Mouse (Mus musculus) midbrain, embryonic 11.5 days (tissue): ENCODE measurements around the gene Mylk. TPM values are rescaled to one million over a fixed set of nuclear protein-coding genes. Genes with fewer than 3 reads are reported as not detected.

Source experiments
- ATAC-seq: fragments of 200-750 bp; cut with Nextera tagmentation; 2 replicates; pipeline ENCODE4 v1.8.0; 2017; ENCODE audit warnings: moderate TSS enrichment, moderate library complexity; ENCODE audit not compliant: low FRiP score
- DNase-seq: peaks from one replicate; pipeline ENCODE4 v3.0.0; 2015; ENCODE audit warnings: low spot score; ENCODE audit errors: missing footprints
- H3K27ac ChIP-seq: fragments of 300-500 bp; sonication (generic); 2 replicates; pipeline ENCODE4 v1.5.1; 2014; ENCODE audit warnings: low read depth, low read length
- H3K27me3 ChIP-seq: fragments of 300-500 bp; sonication (generic); 2 replicates; pipeline ENCODE4 v1.6.1; 2014; ENCODE audit warnings: mild to moderate bottlenecking, low read length, moderate library complexity, mixed read lengths; ENCODE audit not compliant: control insufficient read depth, insufficient read depth
- H3K36me3 ChIP-seq: fragments of 300-500 bp; sonication (generic); 2 replicates; pipeline ENCODE4 v1.6.1; 2014; ENCODE audit warnings: mild to moderate bottlenecking, low read length, moderate library complexity, mixed read lengths; ENCODE audit not compliant: control insufficient read depth, insufficient read depth
- H3K4me1 ChIP-seq: fragments of 300-500 bp; sonication (generic); 2 replicates; pipeline ENCODE4 v1.6.1; 2014; ENCODE audit warnings: low read length; ENCODE audit not compliant: control insufficient read depth, insufficient read depth
- H3K4me2 ChIP-seq: fragments of 300-500 bp; sonication (generic); 2 replicates; pipeline ENCODE4 v1.6.1; 2014; ENCODE audit warnings: mild to moderate bottlenecking, moderate library complexity
- H3K4me3 ChIP-seq: fragments of 300-500 bp; sonication (generic); 2 replicates; pipeline ENCODE4 v1.5.1; 2014; ENCODE audit warnings: low read depth, low read length
- H3K9ac ChIP-seq: fragments of 300-500 bp; sonication (generic); 2 replicates; pipeline ENCODE4 v1.6.1; 2014; ENCODE audit warnings: low read length
- H3K9me3 ChIP-seq: fragments of 300-500 bp; sonication (generic); 2 replicates; pipeline ENCODE4 v1.6.1; 2016; ENCODE audit warnings: low read length; ENCODE audit not compliant: control insufficient read depth
- WGBS: fragments of 180-500 bp; shearing (Covaris S2); extraction: QIAGEN DNeasy Blood & Tissue Kit; methylation state at CpG from one replicate; pipeline ENCODE4 v1.1.7; 2014; 5-methylcytosine and 5-hydroxymethylcytosine counted together
- polyA plus RNA-seq: library from polyadenylated mRNA; unstranded; fragments of >200 nt; fragmentation: Nextera tagmentation; extraction: Ambion mirVana; gene quantifications from 2 replicates; pipeline ENCODE4 v1.2.1, GENCODE M21; 2014

Mylk gene
- polyA plus RNA-seq, 1 experiment from 2014 or later, result 6.9 TPM

DNA sequence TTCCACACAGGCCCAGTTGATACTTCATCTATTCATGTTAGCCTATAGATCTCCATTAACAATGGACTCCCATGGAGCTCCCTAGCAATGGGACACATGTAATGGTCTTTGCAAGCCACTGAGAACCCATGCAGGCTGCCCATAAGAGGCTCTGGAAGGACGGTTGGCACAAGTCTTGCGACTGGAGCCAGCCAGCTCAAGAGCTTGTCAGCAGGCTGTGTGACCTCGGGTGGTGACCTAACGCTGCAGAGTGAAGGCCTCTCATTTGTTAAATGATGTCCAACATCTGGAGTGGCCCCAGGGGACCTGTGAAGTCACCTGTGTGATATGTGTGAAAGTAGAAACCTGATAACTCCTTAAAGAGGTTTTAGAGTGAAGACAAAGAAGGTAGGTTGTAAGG lies 252.0 kb downstream of the Mylk start:
- no peaks in the 10 kb centered on the region for H3K36me3 ChIP-seq
- H3K4me3 ChIP-seq, result no peak overlapping the region
- no peak for DNase-seq
- H3K4me2 ChIP-seq, result no peak overlapping the region
- 79% methylated on average over 4 of the region's 4 CpGs for WGBS
- H3K27me3 ChIP-seq, result no peaks in the 10 kb centered on the region
- H3K9ac ChIP-seq, result no peak overlapping the region
- ATAC-seq, result no peak
- no peak overlapping the region for H3K27ac ChIP-seq
- no peaks in the 10 kb centered on the region for H3K9me3 ChIP-seq
- peaks cover 2% of the 10 kb centered on the region; the same call in 1 of the 2 replicates for H3K4me1 ChIP-seq

- no peaks in the 10 kb centered on the region for H3K36me3 ChIP-seq
- no peaks in the 10 kb centered on the region for H3K27me3 ChIP-seq
- DNase-seq (no peak), ATAC-seq (no peak)
- H3K4me1 ChIP-seq, result peaks cover 2% of the 10 kb centered on the region; the same call in 1 of the 2 replicates
- no peak overlapping the region for H3K27ac ChIP-seq
- 75% methylated on average over 10 of the region's 10 CpGs for WGBS
- no peak overlapping the region for H3K9ac ChIP-seq
- H3K4me2 ChIP-seq, result no peak overlapping the region
- no peak overlapping the region for H3K4me3 ChIP-seq
- no peaks in the 10 kb centered on the region for H3K9me3 ChIP-seq
These were observed 252.6 kb downstream of the Mylk start for GRCm38 (mm10) chr16:34997576-34997975.

- H3K27me3 ChIP-seq, result no peaks in the 10 kb centered on the region
- H3K36me3 ChIP-seq, result no peaks in the 10 kb centered on the region
- peaks cover 2% of the 10 kb centered on the region; the same call in 1 of the 2 replicates for H3K4me1 ChIP-seq
- no peaks in the 10 kb centered on the region for H3K9me3 ChIP-seq
- DNase-seq, result no peak
- ATAC-seq, result no peak
- H3K9ac ChIP-seq, result no peak overlapping the region
- H3K4me2 ChIP-seq, result no peak overlapping the region
- no peak overlapping the region for H3K4me3 ChIP-seq
- no peak overlapping the region for H3K27ac ChIP-seq
- WGBS, result 83% methylated on average over 3 of the region's 3 CpGs
These were observed 254.0 kb downstream of the Mylk start for GRCm38 (mm10) chr16:34999016-34999415.

GRCm38 (mm10) chr16:34999986-35000385 lies 255.0 kb downstream of the Mylk start:
- Histone ChIP-seq H3K4me3 (no peak overlapping the region), H3K9ac (no peak overlapping the region), H3K4me1 (no peaks in the 10 kb centered on the region; the same call in 1 of the 2 replicates), H3K4me2 (no peak overlapping the region), H3K27me3 (no peaks in the 10 kb centered on the region), H3K9me3 (no peaks in the 10 kb centered on the region), H3K27ac (no peak overlapping the region), H3K36me3 (no peaks in the 10 kb centered on the region)
- DNase-seq (no peak), ATAC-seq (no peak)
- WGBS, result 55% methylated on average over 11 of the region's 11 CpGs

DNA sequence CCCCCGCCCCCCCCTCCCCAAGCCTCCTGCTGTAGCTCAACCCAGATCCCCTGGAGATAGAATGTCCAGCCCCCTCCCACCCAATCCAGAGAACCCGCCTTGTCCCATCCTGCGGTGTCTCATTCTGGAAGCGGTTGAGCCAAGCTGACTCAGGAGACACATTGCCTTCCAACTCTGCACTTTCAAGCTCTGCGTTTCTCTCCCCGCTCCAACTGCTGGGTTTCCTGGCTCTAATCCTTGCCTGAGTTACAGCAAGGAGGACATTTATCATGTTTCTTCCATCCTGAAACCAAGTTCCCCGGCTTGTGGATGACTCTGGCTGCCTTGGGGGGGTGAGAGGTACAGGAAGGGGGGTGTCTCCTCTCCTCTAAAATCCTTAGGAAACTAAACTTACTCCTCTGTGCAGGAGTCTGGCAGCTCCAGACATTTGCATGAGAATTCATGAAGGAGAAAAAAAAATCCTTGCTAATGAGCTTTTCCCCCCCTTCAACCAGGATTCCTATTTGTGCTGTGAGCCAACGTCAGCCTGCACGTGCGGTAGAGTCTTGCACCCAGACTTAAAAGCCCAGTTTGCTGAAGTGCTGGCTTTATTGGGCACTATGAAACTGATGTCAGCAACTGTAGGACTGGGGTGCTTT lies 256.0 kb downstream of the Mylk start:
- no peak overlapping the region for H3K27ac ChIP-seq

DNA sequence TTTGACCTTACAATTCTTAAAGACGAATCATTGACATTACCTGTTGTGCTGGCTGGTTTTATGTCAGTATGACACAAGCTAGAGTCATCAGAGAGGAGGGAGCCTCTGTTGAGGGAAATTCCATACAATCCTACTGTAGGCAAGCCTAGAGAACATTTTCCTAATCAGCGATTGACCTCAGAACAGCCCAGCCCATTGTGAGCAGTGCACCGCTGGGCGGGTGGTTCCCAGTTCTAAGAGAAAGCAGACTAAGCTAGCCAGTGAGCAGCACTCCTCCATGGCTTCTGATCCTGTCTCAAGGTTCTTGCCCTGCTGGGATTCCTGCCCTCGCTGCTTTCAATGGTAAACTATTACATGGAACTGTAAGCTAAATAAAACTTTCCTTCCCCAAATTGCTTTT lies 259.3 kb downstream of the Mylk start:
- Histone ChIP-seq H3K4me3 (no peak overlapping the region), H3K4me2 (no peak overlapping the region), H3K9me3 (no peaks in the 10 kb centered on the region), H3K4me1 (no peaks in the 10 kb centered on the region; the same call in 1 of the 2 replicates), H3K9ac (no peak overlapping the region), H3K27ac (no peak overlapping the region), H3K36me3 (no peaks in the 10 kb centered on the region), H3K27me3 (no peaks in the 10 kb centered on the region)
- ATAC-seq (no peak), DNase-seq (no peak)
- WGBS, result 74% methylated on average over 5 of the region's 5 CpGs

More for the DNA sequence above, 256.0 kb downstream of the Mylk start:
- no peak overlapping the region for H3K9ac ChIP-seq
- H3K4me3 ChIP-seq, result no peak overlapping the region
- ATAC-seq (no peak), DNase-seq (no peak)
- H3K27me3 ChIP-seq, result no peaks in the 10 kb centered on the region
- H3K36me3 ChIP-seq, result no peaks in the 10 kb centered on the region
- WGBS, result 11% methylated on average over 10 of the region's 10 CpGs
- peak overlapping the region; percentile 10 for H3K4me2 ChIP-seq
- H3K4me1 ChIP-seq, result no peaks in the 10 kb centered on the region; the same call in 1 of the 2 replicates
- no peaks in the 10 kb centered on the region for H3K9me3 ChIP-seq

- H3K27ac ChIP-seq, result no peak overlapping the region
- H3K4me2 ChIP-seq, result no peak overlapping the region
- no peaks in the 10 kb centered on the region for H3K27me3 ChIP-seq
- no peaks in the 10 kb centered on the region; the same call in 1 of the 2 replicates for H3K4me1 ChIP-seq
- H3K36me3 ChIP-seq, result no peaks in the 10 kb centered on the region
- no peak for DNase-seq
- 90% methylated on average over 2 of the region's 2 CpGs for WGBS
- H3K9me3 ChIP-seq, result no peaks in the 10 kb centered on the region
- no peak for ATAC-seq
- no peak overlapping the region for H3K9ac ChIP-seq
- no peak overlapping the region for H3K4me3 ChIP-seq
These were observed 259.7 kb downstream of the Mylk start for GRCm38 (mm10) chr16:35004756-35005155.

GRCm38 (mm10) chr16:35006251-35006650 lies 261.2 kb downstream of the Mylk start:
- Histone ChIP-seq H3K4me3 (no peak overlapping the region), H3K9ac (no peak overlapping the region), H3K9me3 (no peaks in the 10 kb centered on the region), H3K27ac (no peak overlapping the region), H3K4me1 (no peaks in the 10 kb centered on the region; the same call in 1 of the 2 replicates), H3K27me3 (no peaks in the 10 kb centered on the region), H3K36me3 (no peaks in the 10 kb centered on the region), H3K4me2 (no peak overlapping the region)
- DNase-seq, result no peak
- no peak for ATAC-seq
- WGBS, result 89% methylated on average over 5 of the region's 5 CpGs

- no peak overlapping the region for H3K9ac ChIP-seq
- no peak overlapping the region for H3K27ac ChIP-seq
- H3K4me1 ChIP-seq, result no peaks in the 10 kb centered on the region
- 67% methylated on average over 1 of the region's 1 CpGs for WGBS
- no peak for ATAC-seq
- no peaks in the 10 kb centered on the region for H3K9me3 ChIP-seq
- no peak overlapping the region for H3K4me2 ChIP-seq
- H3K27me3 ChIP-seq, result no peaks in the 10 kb centered on the region
- no peak for DNase-seq
- no peak overlapping the region for H3K4me3 ChIP-seq
- H3K36me3 ChIP-seq, result no peaks in the 10 kb centered on the region
These were observed 262.4 kb downstream of the Mylk start for GRCm38 (mm10) chr16:35007361-35007760.
